Mouse (Mus musculus): Measurements from ENCODE around the gene Olfr1381.
"Not testable (repeated sequence)": the region's sequence is repeated elsewhere in the genome, so short reads cannot be mapped to it uniquely, and the experiment has no call there.

Olfr1381 gene

GRCm38 (mm10) chr11:49543149-49543548, at the start of gene Olfr1381:
Gene Olfr1381, plus strand, starts transcription at chr11:49543449.
- DNase-seq (ENCODE audit: extremely low spot score): not testable (repeated sequence)

- no peak for DNase-seq (ENCODE audit: extremely low spot score)
These were observed 25.2 kb upstream of the Olfr1381 start for GRCm38 (mm10) chr11:49518086-49518485.

GRCm38 (mm10) chr11:49519348-49519747, 23.9 kb upstream of the Olfr1381 start, which contains the start of gene Olfr1383:
Gene Olfr1383, plus strand, starts transcription at chr11:49519648.
- DNase-seq (ENCODE audit: extremely low spot score): no peak

GRCm38 (mm10) chr11:49527947-49528346, 15.3 kb upstream of the Olfr1381 start, which contains the start of gene Olfr1382:
Gene Olfr1382, plus strand, starts transcription at chr11:49528247.
- no peak for DNase-seq (ENCODE audit: extremely low spot score)

GRCm38 (mm10) chr11:49532761-49533160, 10.5 kb upstream of the Olfr1381 start:
- no peak for DNase-seq (ENCODE audit: extremely low spot score)

- not testable (repeated sequence) for DNase-seq (ENCODE audit: extremely low spot score)
These were observed 6.6 kb upstream of the Olfr1381 start for GRCm38 (mm10) chr11:49536631-49537030.

- DNase-seq (ENCODE audit: extremely low spot score): not testable (repeated sequence)
These were observed 10.8 kb downstream of the Olfr1381 start for GRCm38 (mm10) chr11:49554033-49554432.

- not testable (repeated sequence) for DNase-seq (ENCODE audit: extremely low spot score)
These were observed 13.3 kb downstream of the Olfr1381 start, which contains the start of gene Olfr1380 for GRCm38 (mm10) chr11:49556578-49556977. Gene Olfr1380, plus strand, starts transcription at chr11:49556878.

GRCm38 (mm10) chr11:49575054-49575453, 31.8 kb downstream of the Olfr1381 start:
- not testable (repeated sequence) for DNase-seq (ENCODE audit: extremely low spot score)

- DNase-seq (ENCODE audit: extremely low spot score): not testable (repeated sequence)
These were observed 37.2 kb downstream of the Olfr1381 start for GRCm38 (mm10) chr11:49580452-49580851.

GRCm38 (mm10) chr11:49590213-49590612, 47.0 kb downstream of the Olfr1381 start:
- no peak for DNase-seq (ENCODE audit: extremely low spot score)

GRCm38 (mm10) chr11:49597149-49597548, 53.9 kb downstream of the Olfr1381 start:
- DNase-seq (ENCODE audit: extremely low spot score): not testable (repeated sequence)

All from embryo, embryonic 9.5 days (tissue).